Mouse (Mus musculus) lung, adult 2 months (tissue): ENCODE results near the gene Tmem88. TPM values are rescaled to one million over a fixed set of nuclear protein-coding genes. Genes with fewer than 3 reads are reported as not detected.
A peak's percentile ranks its signal among the peaks of the same experiment; 100 is the strongest.

Experiments
- DNase-seq: peaks from one replicate; pipeline ENCODE4 v3.0.0; 2022
- H3K4me1 ChIP-seq: fragments of 200-500 bp; 2 replicates; pipeline ENCODE4 v1.6.1; 2011; ENCODE audit warnings: low read length; ENCODE audit not compliant: control insufficient read depth, insufficient read depth
- H3K4me3 ChIP-seq: fragments of 200-500 bp; replicated peaks from 2 replicates; pipeline ENCODE3; 2011; ENCODE audit warnings: low read depth, mild to moderate bottlenecking, control low read depth, low read length; ENCODE audit errors: extremely low read depth
- CTCF ChIP-seq: fragments of 200-500 bp; IDR thresholded peaks from 2 replicates; pipeline ENCODE4 v1.5.1; 2011; ENCODE audit warnings: mild to moderate bottlenecking, low read length, control low read depth; ENCODE audit not compliant: insufficient read depth
- POLR2A ChIP-seq: fragments of 200-500 bp; IDR thresholded peaks from 2 replicates; pipeline ENCODE4 v1.6.1; 2011; ENCODE audit warnings: low read depth, mild to moderate bottlenecking, control low read depth, low read length, borderline replicate concordance; ENCODE audit errors: extremely low read depth
- WGBS: fragments of 180-500 bp; shearing (Covaris S2); methylation state at CpG from one replicate; pipeline ENCODE4 v1.1.7; 2018; 5-methylcytosine and 5-hydroxymethylcytosine counted together
- polyA plus RNA-seq: library from polyadenylated mRNA; depleted of rRNA; stranded (reverse); fragments of >200 nt; gene quantifications from 2 replicates; pipeline ENCODE4 v1.2.3, GENCODE M21; 2012

Gene Tmem88
- polyA plus RNA-seq, 1 experiment: 37.8 TPM

GRCm38 (mm10) chr11:69411538-69412203, 13.6 kb upstream of the Tmem88 start:
- Histone ChIP-seq H3K4me3 (peak overlapping the region; percentile 90), H3K4me1 (peaks cover 19% of the 10 kb centered on the region)
- no peak for TF ChIP-seq CTCF
- TF ChIP-seq POLR2A: no peak
- peak; percentile 62 for DNase-seq
- 1% methylated on average over 39 of the region's 39 CpGs for WGBS

GRCm38 (mm10) chr11:69411073-69411535, 13.1 kb upstream of the Tmem88 start:
- peak; percentile 90 for DNase-seq
- Histone ChIP-seq H3K4me3 (peak overlapping the region; percentile 90), H3K4me1 (peaks cover 19% of the 10 kb centered on the region)
- under 1% methylated on average over 26 of the region's 26 CpGs for WGBS
- TF ChIP-seq POLR2A (peak; percentile 33; the same call in 1 of the 2 replicates), CTCF (no peak)

- peak overlapping the region; percentile 90 for H3K4me3 ChIP-seq
- under 1% methylated on average over 41 of the region's 41 CpGs for WGBS
- TF ChIP-seq POLR2A (peak; percentile 32; the same call in 1 of the 2 replicates), CTCF (no peak)
- H3K4me1 ChIP-seq: peaks cover 19% of the 10 kb centered on the region
- DNase-seq: peak; percentile 73
Observed at GRCm38 (mm10) chr11:69410310-69411072, 12.5 kb upstream of the Tmem88 start.

- DNase-seq: peak; percentile 82
- Histone ChIP-seq H3K4me1 (peaks cover 19% of the 10 kb centered on the region), H3K4me3 (peak overlapping the region; percentile 90)
- under 1% methylated on average over 18 of the region's 18 CpGs for WGBS
- TF ChIP-seq CTCF: no peak
- no peak for TF ChIP-seq POLR2A
Observed at GRCm38 (mm10) chr11:69410045-69410309, 11.9 kb upstream of the Tmem88 start.

- Histone ChIP-seq H3K4me3 (peak overlapping the region; percentile 90), H3K4me1 (peaks cover 18% of the 10 kb centered on the region)
- no peak for DNase-seq
- TF ChIP-seq POLR2A: peak; percentile 58; the same call in 1 of the 2 replicates
- TF ChIP-seq CTCF: no peak
- WGBS: under 1% methylated on average over 44 of the region's 46 CpGs
Observed at GRCm38 (mm10) chr11:69409378-69410044, 11.5 kb upstream of the Tmem88 start.

- Histone ChIP-seq H3K4me1 (peaks cover 13% of the 10 kb centered on the region), H3K4me3 (peak overlapping the region; percentile 90)
- DNase-seq: peak; percentile 81
- TF ChIP-seq POLR2A: peak; percentile 40; the same call in 1 of the 2 replicates
- TF ChIP-seq CTCF: no peak
- WGBS: under 1% methylated on average over 33 of the region's 33 CpGs
Observed at GRCm38 (mm10) chr11:69408541-69409377, 10.7 kb upstream of the Tmem88 start.

GRCm38 (mm10) chr11:69407724-69408004, 9.6 kb upstream of the Tmem88 start:
- TF ChIP-seq CTCF (no peak), POLR2A (no peak)
- no peak for DNase-seq
- 79% methylated on average over 4 of the region's 4 CpGs for WGBS
- Histone ChIP-seq H3K4me1 (peaks cover 9% of the 10 kb centered on the region), H3K4me3 (no peak overlapping the region)

- no peak overlapping the region for H3K4me3 ChIP-seq
- no peak for TF ChIP-seq CTCF
- no peak for TF ChIP-seq POLR2A
- no peak for DNase-seq
- H3K4me1 ChIP-seq: peaks cover 9% of the 10 kb centered on the region
- WGBS: 87% methylated on average over 16 of the region's 16 CpGs
Observed at GRCm38 (mm10) chr11:69406867-69407723, 9.1 kb upstream of the Tmem88 start.

GRCm38 (mm10) chr11:69406282-69406681, 8.2 kb upstream of the Tmem88 start:
- no peak for TF ChIP-seq CTCF
- TF ChIP-seq POLR2A: no peak
- no peak for DNase-seq
- 88% methylated on average over 19 of the region's 19 CpGs for WGBS
- Histone ChIP-seq H3K4me1 (peaks cover 9% of the 10 kb centered on the region), H3K4me3 (no peak overlapping the region)
